Mouse (Mus musculus) C2C12 (cell line): ENCODE data around the gene Zfp648.

Source experiments
- CTCF ChIP-seq: IDR thresholded peaks from one replicate; pipeline ENCODE4 v1.5.1; 2011; ENCODE audit not compliant: control insufficient read depth, insufficient read depth, insufficient read length
- MAX ChIP-seq: IDR thresholded peaks from one replicate; pipeline ENCODE4 v1.6.1; 2011; ENCODE audit warnings: mild to moderate bottlenecking, control low read depth
- MYOD1 ChIP-seq: IDR thresholded peaks from one replicate; pipeline ENCODE4 v1.6.1; 2011; ENCODE audit warnings: low read depth; ENCODE audit not compliant: control insufficient read depth, insufficient read length
- MYOG ChIP-seq: IDR thresholded peaks from one replicate; pipeline ENCODE4 v1.6.1; 2011; ENCODE audit not compliant: control insufficient read depth, insufficient read length; ENCODE audit errors: extremely low read depth
- USF1 ChIP-seq: IDR thresholded peaks from one replicate; pipeline ENCODE4 v1.6.1; 2011; ENCODE audit warnings: low read depth, mild to moderate bottlenecking, control low read depth, moderate library complexity

- no peak for TF ChIP-seq CTCF
- TF ChIP-seq USF1 = no peak
- no peak for TF ChIP-seq MAX
- no peak for TF ChIP-seq MYOG
- TF ChIP-seq MYOD1 = no peak
These were observed 48.4 kb upstream of the Zfp648 start for GRCm38 (mm10) chr1:154152539-154152938.
